Mouse (Mus musculus) T-cell, adult 2 months (primary cell): ENCODE data around the gene Ubap2.

Source experiments
- DNase-seq: peaks from one replicate; pipeline ENCODE4 v3.0.0; 2022; ENCODE audit warnings: low spot score

Gene Ubap2

DNA sequence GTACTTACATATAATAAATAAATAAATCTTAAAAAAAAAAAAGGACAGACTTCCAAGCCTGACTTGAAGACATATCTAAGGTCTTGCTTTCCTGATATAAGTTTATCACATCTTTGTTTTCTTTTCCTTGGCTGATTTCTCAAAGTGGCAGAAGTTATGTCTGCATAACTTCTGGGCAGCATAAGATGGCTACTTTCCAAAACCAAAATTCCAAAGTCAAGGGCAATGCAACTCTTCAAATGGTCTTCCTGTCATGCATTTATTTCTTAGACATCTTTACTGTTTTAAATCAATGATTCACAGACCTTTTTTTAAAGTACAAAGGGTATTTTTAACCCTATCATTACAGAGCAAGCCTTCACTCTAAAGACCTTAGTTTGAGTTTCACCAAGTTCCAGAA is 14.3 kb downstream of the Ubap2 start:
- DNase-seq = no peak

DNA sequence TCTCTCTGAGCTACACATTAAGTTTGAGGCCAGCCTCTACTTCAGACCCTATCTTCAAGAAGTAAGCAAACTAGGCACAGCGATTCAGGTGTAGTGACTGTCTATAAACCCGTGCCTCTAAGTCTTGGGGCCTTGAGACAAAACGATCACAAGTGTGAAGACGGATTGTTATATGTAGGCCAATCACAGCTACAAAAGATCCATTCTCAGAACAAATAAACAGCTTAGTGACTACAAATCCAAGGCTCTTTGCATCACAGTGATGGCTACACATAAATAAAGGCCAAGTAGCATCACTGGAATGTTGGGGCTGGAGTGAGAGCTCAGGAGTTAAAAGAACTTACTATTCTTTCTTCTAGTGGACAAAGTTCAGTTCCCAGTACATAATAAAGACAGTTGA is 15.9 kb downstream of the Ubap2 start:
- DNase-seq = no peak

DNA sequence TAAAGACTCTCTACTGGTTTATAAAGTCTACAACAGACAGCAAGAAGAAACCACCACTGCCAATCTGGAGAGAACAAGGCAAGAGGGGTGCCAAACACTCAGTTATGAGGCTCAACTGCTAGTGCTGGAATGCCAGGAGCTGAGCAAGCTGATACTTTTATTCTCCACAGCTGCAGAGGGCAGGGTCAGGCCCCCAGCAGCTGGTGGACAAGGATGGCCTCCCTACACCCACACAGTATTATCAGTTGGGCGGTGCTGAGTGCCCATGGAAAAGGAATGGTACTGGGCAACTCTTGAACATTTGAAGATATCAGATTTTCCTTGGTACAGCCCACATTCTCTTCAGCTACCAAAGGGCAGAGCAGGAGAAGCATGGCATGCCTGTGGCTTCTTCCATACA is 17.2 kb downstream of the Ubap2 start:
- no peak for DNase-seq

DNA sequence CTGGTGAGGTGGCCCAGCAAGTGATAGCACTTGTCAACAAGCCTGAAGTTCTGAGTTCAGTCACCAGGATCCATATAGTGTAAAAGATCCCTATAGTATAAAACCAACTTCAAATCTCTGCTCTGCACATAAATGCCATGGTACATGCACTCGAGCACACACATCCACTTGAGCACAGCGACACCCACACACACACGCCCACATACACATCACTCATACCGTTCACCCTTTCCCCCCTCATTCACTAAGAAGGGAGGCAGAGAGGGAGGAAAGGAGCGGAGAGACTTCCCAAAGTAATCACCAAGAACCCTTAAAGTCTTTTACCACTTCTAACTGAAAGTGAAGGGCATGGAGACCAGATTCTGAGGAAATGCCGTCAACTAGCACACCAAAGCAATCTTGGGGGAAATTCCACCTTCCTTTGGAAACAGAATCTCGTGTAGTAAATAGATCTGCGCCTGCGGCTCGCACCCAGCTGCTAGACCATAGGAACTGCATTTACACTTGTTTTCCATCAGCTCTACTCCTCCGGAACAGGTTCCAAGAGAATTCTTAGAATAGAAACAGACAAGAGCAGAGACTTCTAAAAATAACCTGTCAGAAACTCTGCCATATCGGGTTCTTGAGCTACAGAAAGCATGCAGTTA is 19.3 kb downstream of the Ubap2 start:
- no peak for DNase-seq

DNA sequence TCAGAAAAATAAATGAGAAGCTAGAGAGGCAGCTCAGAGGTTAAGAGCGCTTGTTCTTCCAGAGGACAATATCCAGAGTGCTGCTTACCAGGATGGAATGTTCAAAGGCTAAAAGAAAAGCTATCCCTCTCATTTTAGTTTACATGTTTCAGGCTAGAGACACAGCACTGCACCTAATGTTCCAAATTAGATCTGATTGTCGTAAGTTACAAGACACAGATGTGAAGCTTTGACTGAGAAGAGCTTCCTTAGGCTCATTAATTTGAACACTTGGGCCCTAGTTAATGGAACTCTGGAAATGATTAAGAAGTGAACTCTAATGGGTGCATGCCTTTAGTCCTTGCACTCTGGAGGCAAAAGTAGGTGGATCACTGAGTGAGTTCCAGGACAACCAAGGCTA is 21.2 kb downstream of the Ubap2 start:
- no peak for DNase-seq

DNA sequence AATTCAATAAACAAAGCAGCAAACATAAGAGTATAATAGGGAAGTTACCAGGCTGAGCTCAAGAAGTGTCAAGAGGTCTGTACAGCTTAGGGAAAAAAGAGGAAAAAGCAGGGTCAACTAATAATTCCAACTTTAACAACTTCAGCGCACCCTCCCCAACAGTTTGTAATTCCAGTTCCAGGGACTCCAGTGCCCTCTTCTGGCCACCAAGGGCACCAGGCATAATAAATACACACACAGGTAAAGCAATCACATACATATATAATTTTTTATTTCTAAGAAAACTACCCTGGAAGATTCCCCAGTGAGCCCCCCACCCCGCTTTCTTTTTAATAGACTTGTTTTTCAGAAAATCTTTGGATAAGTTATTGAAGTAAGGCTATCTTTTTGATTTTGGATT is 29.5 kb downstream of the Ubap2 start:
- DNase-seq = no peak

DNA sequence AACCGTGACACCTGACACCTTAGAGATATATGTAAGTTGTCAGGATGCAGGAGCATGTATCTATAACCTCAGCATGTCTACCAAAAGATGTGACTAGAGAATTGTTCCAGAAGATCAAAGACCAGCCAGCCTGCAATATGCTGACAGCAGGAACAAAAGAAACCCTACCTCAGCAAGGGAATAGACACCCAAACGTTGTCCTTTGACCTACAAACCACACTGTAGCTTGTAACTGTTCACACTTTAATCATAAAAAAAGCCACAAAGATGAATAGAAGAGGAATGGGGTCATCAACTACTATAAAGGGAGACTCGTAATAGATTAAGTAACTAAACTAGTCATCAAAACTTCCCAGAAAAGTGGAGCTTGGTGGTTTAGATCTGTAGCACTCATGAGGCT is 34.0 kb downstream of the Ubap2 start:
- no peak for DNase-seq

DNA sequence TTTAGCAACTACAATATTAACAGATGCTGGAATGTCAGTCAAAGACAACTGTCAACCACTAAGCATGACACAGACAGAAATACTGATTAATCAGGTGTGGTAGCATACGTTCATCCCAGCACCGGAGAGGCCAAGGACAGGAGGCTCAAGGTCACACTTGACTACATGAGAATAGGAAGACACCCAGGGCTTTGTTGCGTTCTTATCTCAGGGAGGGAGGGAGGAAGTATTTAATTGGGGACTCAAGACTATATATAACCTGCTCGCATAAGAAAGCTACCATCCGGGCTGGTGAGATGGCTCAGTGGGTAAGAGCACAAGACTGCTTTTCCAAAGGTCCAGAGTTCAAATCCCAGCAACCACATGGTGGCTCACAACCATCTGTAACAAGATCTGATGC is 39.3 kb downstream of the Ubap2 start:
- no peak for DNase-seq

DNA sequence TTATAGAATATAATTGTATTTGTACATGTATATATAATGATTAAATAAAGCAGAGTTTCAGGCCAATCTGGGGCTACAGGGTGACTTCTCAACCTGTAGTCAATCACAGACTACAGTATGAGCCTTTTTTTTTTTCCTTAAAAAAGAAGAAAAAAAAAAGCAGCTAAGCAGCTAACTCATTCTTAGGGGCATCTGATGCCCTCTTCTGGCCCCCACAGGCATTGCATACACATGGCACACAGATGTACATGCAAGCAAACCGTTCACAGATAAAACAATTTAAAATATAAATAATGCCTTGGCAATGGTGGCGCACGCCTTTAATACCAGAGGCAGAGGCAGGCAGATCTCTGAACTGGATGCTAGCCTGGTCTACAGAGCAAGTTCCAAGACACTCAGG is 48.6 kb downstream of the Ubap2 start:
- DNase-seq = peak; percentile 41

DNA sequence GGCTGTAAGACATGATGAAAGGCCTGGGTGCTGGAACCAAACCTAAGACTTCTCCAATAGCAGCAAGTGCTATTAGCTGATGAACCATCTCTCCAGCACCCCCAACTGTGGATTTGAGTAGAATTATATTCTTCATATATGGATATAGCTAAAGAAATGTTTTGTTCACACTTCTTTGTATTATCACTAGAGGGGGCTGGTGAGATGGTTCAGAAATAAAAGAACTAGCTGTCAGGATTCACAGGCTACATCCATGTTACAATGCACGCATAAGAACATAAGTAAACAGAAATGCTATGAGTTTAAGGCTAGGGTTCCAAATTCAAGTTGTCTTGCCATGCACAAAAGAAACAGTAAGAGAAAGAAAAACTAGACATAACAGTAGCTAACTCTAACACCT is 49.5 kb downstream of the Ubap2 start:
- no peak for DNase-seq

DNA sequence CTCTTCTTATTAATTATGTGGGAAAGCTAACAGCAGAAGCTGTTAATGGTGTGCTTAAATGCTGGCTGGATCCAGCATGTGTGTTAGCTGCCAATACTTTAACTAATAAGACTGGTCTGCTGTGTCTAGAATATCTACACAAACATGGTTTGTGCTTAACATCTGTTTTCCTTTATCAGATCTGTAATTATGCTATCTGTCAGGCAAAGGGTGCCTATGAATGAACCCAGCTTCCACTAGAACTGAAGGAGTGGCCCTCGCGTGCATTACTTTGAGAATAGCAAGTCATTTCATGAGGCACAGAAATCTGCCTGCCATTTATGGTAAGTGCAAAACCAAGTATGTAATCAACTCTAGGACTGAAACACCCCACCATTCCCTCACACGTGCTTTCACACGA is 66.9 kb downstream of the Ubap2 start:
- DNase-seq = no peak

DNA sequence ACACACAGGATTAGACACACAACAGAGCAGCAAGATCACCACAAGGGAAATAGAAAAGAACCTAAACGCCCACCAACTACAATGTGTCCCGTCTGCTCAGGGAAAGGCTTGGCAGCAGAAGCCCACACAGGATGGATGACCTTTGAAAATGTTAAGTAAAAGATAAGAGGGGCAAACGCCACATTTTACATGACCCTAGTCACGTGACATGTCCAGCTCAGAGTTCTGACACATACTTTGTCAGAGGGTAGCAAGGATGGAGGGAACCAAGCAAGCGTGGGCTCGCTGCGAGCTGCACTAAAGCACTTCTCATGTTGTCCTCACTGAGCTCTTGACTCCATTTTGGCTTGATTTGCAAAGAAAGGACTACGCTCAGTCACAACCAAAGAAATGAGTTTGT is 69.2 kb downstream of the Ubap2 start:
- DNase-seq = no peak

DNA sequence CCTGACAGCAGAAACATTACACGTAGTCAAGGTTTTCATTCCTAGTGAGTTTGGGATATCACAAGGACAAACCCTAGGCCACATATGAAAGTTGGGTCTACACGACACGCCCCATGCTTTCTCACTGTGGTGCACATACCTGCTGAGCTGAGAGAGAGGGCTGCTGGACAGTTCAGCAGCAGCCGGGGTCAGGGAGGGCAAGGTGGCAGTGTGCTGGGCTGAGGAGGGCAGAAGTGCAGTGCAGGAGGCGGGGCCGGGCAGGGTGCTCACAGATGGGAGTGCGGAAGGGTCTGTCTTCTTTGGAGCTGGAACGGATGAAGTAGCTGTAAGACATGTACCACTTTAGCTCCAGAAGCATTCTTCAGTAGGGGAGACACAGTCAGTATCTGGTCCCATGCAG is 72.8 kb downstream of the Ubap2 start:
- no peak for DNase-seq

DNA sequence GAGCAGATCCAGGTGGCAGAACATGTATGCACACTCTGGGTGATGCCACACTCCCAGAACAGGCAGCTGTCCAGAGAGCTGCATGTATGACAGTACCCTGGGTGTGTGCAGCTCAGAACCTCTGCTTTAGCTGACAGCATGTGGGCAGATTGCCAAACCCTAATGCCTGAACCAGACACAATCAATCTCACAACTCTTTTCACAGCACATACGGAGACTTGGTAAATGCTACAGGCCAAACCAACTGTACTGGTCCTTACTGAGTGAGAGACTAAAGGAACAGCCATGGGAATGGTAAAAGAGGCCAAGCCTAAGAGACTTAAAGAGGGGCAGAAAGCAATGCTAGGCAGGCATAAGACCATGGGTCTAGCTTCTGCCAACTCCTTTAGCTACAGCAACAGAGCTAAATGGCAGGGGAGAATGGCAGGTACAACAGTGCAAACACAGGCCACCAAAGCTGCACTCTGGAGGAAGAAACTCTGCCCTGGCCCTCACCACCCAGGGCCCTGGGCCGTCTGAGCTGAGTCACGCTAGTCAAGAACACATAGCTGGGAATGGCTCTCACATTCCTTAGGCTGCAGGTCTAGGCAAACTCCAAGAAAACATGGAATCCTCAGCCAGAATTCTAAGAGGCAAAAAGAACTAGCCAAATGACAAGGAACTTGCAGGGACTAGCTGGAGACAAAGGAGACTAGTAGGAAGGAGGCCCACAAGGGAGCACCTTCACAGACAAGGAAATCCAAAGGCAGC is 77.9 kb downstream of the Ubap2 start:
- DNase-seq = no peak

DNA sequence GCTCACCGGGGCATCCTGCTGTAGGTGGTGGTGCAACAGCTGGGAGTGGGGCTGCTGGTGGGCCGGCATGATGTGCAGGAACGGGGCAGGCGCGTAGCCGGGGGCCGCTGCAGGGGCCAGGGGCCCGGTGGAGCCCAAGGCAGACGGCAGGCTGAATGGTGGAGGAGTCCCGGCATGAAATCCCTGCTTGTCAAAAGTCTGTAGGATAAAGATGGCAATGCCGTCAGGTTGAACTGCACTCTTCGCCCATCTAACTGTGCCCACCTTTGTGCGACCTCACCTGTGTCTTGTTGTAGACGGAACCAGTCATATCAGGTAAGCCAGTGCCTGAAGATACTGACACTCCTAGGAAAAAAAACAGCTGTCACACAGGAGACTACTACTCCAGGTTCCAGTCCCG is 79.6 kb downstream of the Ubap2 start:
- no peak for DNase-seq

DNA sequence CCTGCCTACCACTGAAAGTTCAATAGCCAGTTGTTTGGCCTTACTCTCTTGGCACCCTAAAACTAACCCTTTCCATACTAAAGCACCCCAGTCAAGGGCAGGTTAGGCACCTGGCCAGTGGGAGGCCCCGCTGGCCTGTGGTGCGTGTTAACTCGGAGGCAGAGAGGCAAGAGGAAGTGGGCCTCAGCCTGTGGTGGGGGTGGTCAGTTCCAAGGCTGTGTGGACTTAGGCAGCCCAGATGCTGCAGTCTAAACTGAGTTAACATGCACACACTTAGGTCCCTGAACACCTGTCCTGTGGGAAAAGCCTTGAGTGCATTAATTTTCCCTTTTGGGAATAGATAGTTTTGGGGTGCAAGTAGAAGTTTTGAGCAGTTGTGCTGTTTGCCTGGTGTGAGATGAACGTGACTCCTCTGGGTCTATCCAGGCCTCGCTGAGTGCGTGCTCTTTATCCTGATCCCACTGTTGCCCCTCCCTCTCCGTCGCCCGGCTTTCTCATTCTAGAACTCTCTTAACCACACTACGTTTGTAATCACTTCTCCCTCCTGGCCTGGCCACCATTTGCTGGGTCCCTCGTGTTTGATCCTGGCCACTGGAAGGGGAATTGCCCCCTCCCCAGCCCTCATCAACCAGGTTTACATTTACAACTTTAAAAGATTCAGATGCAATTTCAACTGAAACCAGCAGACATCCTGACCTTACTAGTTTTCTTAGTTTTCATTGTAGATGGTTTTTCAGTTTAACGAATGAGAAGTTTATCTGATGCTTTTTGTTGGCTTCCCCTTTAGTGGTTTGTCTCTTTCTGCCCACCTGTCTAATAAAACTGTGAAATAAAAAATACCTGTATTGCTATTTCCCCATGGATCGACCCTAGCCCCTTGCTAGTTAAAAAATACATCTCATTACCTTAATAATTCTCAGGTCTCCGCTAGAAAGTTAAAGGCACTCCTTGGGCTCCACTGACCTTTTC is 82.1 kb downstream of the Ubap2 start:
- no peak for DNase-seq

DNA sequence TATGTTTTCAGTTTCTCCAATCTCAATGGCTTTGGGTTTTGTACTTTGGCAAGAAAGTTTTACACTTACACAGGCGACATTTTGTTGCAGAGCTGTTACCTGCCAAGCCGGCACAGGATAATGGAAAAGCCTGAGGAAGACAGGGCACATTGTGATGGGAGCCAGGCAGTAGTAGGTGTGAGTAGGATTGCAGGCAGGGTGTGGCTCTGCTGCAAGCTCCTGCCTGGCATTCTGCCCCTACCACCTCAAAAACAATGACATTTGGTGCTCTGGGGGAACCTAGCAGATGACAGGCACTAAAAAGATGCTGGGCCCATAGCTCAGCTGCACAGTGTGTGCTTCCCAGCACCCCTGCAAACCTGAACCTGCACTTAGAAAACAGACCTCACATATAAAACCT is 85.1 kb downstream of the Ubap2 start:
- DNase-seq = no peak

DNA sequence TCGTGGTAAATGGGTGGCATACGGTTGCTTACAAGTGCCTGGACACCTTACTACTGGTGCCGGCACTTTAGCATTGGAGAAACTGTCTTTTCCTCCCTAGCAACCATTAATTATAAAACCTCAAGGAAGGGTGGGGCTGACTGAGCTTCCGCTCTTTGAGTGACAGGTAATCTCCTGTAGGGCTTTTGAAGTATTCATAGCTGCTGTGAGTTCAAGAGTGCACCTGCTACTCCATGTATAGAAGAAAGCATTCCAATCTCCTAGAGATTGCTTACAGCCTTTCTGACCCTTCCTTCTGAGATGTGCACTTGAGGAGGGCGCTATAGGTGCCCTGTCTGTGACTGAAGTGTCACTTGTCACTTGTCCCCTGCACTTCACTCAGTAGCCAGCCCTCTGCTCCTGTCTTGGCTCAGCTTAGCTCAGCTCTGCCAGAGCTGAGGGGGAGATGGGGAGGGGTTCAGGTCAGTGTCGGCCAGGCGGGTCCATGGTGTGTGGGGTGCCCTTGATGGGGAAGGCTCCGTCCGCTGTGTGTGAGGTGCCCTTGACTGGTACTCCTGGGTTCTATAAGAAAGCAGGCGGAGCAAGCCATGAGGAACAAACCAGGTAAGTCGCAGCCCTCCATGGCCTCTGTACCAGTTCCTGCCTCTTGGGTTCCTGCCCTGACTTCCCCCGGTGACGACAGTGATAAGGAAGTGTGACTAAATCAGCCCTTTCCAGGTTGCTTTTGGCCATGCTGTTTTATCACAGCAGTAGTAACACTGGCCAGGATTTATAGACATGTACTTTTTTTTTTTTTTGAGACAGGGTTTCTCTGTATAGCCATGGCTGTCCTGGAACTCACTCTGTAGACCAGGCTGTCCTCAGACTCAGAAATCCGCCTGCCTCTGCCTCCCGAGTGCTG is 94.9 kb downstream of the Ubap2 start:
- no peak for DNase-seq

DNA sequence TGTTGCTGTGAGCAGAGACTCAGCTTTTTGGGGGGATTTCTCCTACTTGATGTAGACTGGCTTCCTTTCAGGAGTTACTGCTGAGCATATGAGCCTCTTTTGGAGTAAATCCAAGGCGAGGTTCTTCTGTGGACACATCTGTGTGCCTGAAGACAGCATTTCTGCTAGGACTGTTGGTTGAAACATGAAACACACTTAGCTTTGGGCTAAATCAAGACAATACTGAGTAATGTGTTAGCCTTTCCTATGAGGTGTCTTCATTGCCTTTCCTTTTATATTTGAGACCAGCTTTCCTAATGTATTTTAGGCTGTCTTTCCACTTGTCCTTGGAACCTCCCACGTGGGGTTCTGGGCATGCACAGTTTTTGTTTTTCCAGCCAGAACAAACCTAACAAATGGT is 100.3 kb downstream of the Ubap2 start:
- no peak for DNase-seq

DNA sequence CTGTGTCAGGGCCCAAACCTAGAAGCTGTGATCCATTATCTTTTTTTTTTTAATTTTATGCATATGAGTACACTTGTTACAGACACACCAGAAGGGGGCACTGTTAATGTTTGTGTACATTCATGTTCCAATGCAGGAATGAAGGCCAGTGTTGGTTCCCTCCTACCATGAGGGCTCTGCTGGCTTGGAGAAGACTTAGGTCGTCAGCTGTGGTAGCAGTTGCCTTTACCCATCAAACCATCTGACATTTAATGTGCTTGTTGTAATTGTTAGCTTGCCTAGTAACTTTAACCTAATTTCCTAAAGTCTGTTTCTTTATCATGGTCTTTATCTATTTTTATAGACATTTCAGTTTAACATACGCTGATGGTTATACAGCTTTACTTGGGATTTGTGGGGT is 104.0 kb downstream of the Ubap2 start:
- no peak for DNase-seq

DNA sequence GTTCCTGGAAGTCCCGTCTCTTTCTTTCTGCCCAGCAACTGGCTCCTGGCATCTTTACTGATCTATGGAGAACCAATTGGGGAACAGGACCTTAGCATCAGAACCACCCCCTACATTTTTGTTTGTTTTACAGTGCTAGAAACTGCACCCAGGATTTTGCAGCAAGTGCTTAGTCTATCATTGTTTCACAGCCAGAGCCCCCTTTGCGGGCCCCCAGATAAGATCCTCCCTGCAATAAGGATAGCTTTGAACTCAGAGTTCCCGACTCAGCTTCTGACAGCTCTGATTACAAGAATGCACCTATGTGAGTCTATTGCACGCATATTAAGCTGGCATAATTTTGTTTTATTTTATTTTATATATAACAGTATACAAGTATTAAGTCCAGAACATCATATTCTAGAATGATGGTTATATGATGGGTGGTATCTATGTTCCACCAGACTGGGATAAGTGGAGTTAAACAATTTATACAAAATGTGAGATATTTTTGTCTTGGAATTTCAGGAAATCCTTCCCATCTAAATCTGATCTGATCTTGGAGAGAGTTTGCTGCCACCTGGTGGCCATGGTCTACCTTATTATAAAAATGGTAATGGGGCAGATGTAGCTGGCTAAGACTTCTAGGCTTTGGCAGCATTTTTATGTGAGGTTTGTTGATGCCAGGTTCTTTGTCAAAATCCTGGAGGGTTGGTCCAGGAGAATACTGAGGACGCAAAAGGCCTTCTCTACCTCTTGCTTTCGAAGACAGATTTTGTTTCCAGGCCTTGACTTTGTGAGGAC is 109.1 kb downstream of the Ubap2 start:
- peak; percentile 33 for DNase-seq
